Mouse (Mus musculus) heart, embryonic 16.5 days (tissue): ENCODE results near the gene H2afz. TPM values are rescaled to one million over a fixed set of nuclear protein-coding genes. Genes with fewer than 3 reads are reported as not detected.

Experiments
- ATAC-seq: fragments of 200-750 bp; cut with Nextera tagmentation; replicated peaks from 2 replicates; pipeline ENCODE4 v1.8.0; 2017; ENCODE audit warnings: moderate number of reproducible peaks; ENCODE audit not compliant: insufficient read depth, low FRiP score; ENCODE audit errors: extremely low read depth
- H3K27ac ChIP-seq: fragments of 300-500 bp; sonication (generic); 2 replicates; pipeline ENCODE4 v1.5.1; 2014; ENCODE audit warnings: mild to moderate bottlenecking, low read length, control low read depth, moderate library complexity
- H3K27me3 ChIP-seq: fragments of 300-500 bp; sonication (generic); 2 replicates; pipeline ENCODE4 v1.6.1; 2014; ENCODE audit warnings: low read length, mixed read lengths; ENCODE audit not compliant: control insufficient read depth, insufficient read depth
- H3K36me3 ChIP-seq: fragments of 300-500 bp; sonication (generic); 2 replicates; pipeline ENCODE4 v1.6.1; 2014; ENCODE audit not compliant: control insufficient read depth, insufficient read depth
- H3K4me1 ChIP-seq: fragments of 300-500 bp; sonication (generic); 2 replicates; pipeline ENCODE4 v1.6.1; 2014; ENCODE audit warnings: low read length, mixed read lengths; ENCODE audit not compliant: control insufficient read depth, insufficient read depth
- H3K4me2 ChIP-seq: fragments of 300-500 bp; sonication (generic); 2 replicates; pipeline ENCODE4 v1.6.1; 2014; ENCODE audit warnings: low read depth, mild to moderate bottlenecking, control low read depth, low read length
- H3K4me3 ChIP-seq: fragments of 300-500 bp; sonication (generic); 2 replicates; pipeline ENCODE4 v1.5.1; 2014; ENCODE audit warnings: mild to moderate bottlenecking, control low read depth, low read length
- H3K9ac ChIP-seq: fragments of 300-500 bp; sonication (generic); 2 replicates; pipeline ENCODE4 v1.6.1; 2014; ENCODE audit warnings: low read length, control low read depth
- H3K9me3 ChIP-seq: fragments of 300-500 bp; sonication (generic); replicated peaks from 2 replicates; pipeline ENCODE4 v1.6.1; 2016; ENCODE audit warnings: low read length; ENCODE audit not compliant: control insufficient read depth
- WGBS: fragments of 180-500 bp; shearing (Covaris S2); extraction: QIAGEN DNeasy Blood & Tissue Kit; methylation state at CpG from one replicate; pipeline ENCODE4 v1.1.7; 2014; 5-methylcytosine and 5-hydroxymethylcytosine counted together
- polyA plus RNA-seq: library from polyadenylated mRNA; unstranded; fragments of >200 nt; fragmentation: Nextera tagmentation; extraction: Ambion mirVana; gene quantifications from 2 replicates; pipeline ENCODE4 v1.2.1, GENCODE M21; 2015

H2afz gene
- polyA plus RNA-seq, 1 experiment from 2014 or later, result 1,062 TPM

- no peak overlapping the region for H3K4me3 ChIP-seq
- H3K27ac ChIP-seq, result no peak overlapping the region
- 74% methylated on average over 7 of the region's 7 CpGs for WGBS
- ATAC-seq, result no peak
- H3K27me3 ChIP-seq, result no peaks in the 10 kb centered on the region
- H3K9me3 ChIP-seq, result 0 out of 2 replicates have a peak, but pooled peaks cover 2% of the 10 kb centered on the region
- no peaks in the 10 kb centered on the region for H3K36me3 ChIP-seq
- H3K4me2 ChIP-seq, result no peak overlapping the region
- H3K4me1 ChIP-seq, result peaks cover 5% of the 10 kb centered on the region; the same call in 1 of the 2 replicates
- no peak overlapping the region for H3K9ac ChIP-seq
These were observed 8.2 kb upstream of the H2afz start for GRCm38 (mm10) chr3:137856061-137856460.

GRCm38 (mm10) chr3:137860394-137861170 lies 3.7 kb upstream of the H2afz start:
- Histone ChIP-seq H3K4me2 (no peak overlapping the region), H3K27me3 (no peaks in the 10 kb centered on the region), H3K4me3 (no peak overlapping the region), H3K9me3 (no peaks in the 10 kb centered on the region), H3K27ac (peak overlapping the region; percentile 24), H3K9ac (no peak overlapping the region), H3K4me1 (peaks cover 5% of the 10 kb centered on the region; the same call in 1 of the 2 replicates), H3K36me3 (no peaks in the 10 kb centered on the region)
- 54% methylated on average over 8 of the region's 8 CpGs for WGBS
- no peak for ATAC-seq

- H3K27ac ChIP-seq, result no peak overlapping the region
These were observed 2.9 kb upstream of the H2afz start for GRCm38 (mm10) chr3:137861436-137861835.

GRCm38 (mm10) chr3:137862600-137862999 lies 1.7 kb upstream of the H2afz start:
- WGBS, result 84% methylated on average over 3 of the region's 3 CpGs
- no peak overlapping the region for H3K4me2 ChIP-seq
- no peak for ATAC-seq
- no peaks in the 10 kb centered on the region for H3K27me3 ChIP-seq
- H3K4me1 ChIP-seq, result peaks cover 16% of the 10 kb centered on the region
- no peak overlapping the region for H3K9ac ChIP-seq
- no peak overlapping the region for H3K4me3 ChIP-seq
- H3K27ac ChIP-seq, result no peak overlapping the region
- no peaks in the 10 kb centered on the region for H3K9me3 ChIP-seq
- peaks cover 5% of the 10 kb centered on the region; the same call in 1 of the 2 replicates for H3K36me3 ChIP-seq

More at GRCm38 (mm10) chr3:137861436-137861835, 2.9 kb upstream of the H2afz start:
- no peak for ATAC-seq
- Histone ChIP-seq H3K9me3 (no peaks in the 10 kb centered on the region), H3K9ac (no peak overlapping the region), H3K4me2 (no peak overlapping the region), H3K4me1 (peaks cover 11% of the 10 kb centered on the region), H3K27me3 (no peaks in the 10 kb centered on the region), H3K4me3 (no peak overlapping the region), H3K36me3 (no peaks in the 10 kb centered on the region)
- 89% methylated on average over 4 of the region's 4 CpGs for WGBS

- Histone ChIP-seq H3K27me3 (no peaks in the 10 kb centered on the region), H3K9ac (peak overlapping the region; percentile 82), H3K9me3 (no peaks in the 10 kb centered on the region), H3K4me2 (peak overlapping the region; percentile 70), H3K36me3 (peaks cover 5% of the 10 kb centered on the region; the same call in 1 of the 2 replicates), H3K27ac (peak overlapping the region; percentile 94), H3K4me3 (peak overlapping the region; percentile 78), H3K4me1 (peaks cover 19% of the 10 kb centered on the region)
- 0 out of 2 replicates have a peak, but pooled peaks have one; percentile 3 for ATAC-seq
- 36% methylated on average over 22 of the region's 22 CpGs for WGBS
These were observed 760 bp upstream of the H2afz start for GRCm38 (mm10) chr3:137863330-137864123.

GRCm38 (mm10) chr3:137864988-137865982 lies 998 bp downstream of the H2afz start:
- peak overlapping the region; percentile 78 for H3K4me3 ChIP-seq
- H3K27ac ChIP-seq, result peak overlapping the region; percentile 96
- H3K4me1 ChIP-seq, result peaks cover 23% of the 10 kb centered on the region
- no peaks in the 10 kb centered on the region for H3K27me3 ChIP-seq
- H3K9me3 ChIP-seq, result no peaks in the 10 kb centered on the region
- H3K9ac ChIP-seq, result peak overlapping the region; percentile 91
- peak overlapping the region; percentile 76 for H3K4me2 ChIP-seq
- ATAC-seq, result peak; percentile 29
- peaks cover 5% of the 10 kb centered on the region; the same call in 1 of the 2 replicates for H3K36me3 ChIP-seq
- under 1% methylated on average over 74 of the region's 74 CpGs for WGBS

GRCm38 (mm10) chr3:137867133-137867436 lies 2.8 kb downstream of the H2afz start:
- Histone ChIP-seq H3K9ac (peak overlapping the region; percentile 100), H3K9me3 (no peaks in the 10 kb centered on the region), H3K27me3 (no peaks in the 10 kb centered on the region), H3K4me1 (peaks cover 18% of the 10 kb centered on the region), H3K27ac (peak overlapping the region; percentile 99), H3K4me2 (peak overlapping the region; percentile 89), H3K4me3 (peak overlapping the region; percentile 98), H3K36me3 (peaks cover 5% of the 10 kb centered on the region; the same call in 1 of the 2 replicates)
- no peak for ATAC-seq
- 0% methylated on average over 2 of the region's 2 CpGs for WGBS

GRCm38 (mm10) chr3:137867437-137868093 lies 3.3 kb downstream of the H2afz start, which contains the start of gene Dnajb14:
Gene Dnajb14 (plus strand): TSS chr3:137867675.
- H3K4me1 ChIP-seq, result peaks cover 18% of the 10 kb centered on the region
- WGBS, result under 1% methylated on average over 91 of the region's 94 CpGs
- H3K9me3 ChIP-seq, result no peaks in the 10 kb centered on the region
- ATAC-seq, result peak; percentile 21
- no peaks in the 10 kb centered on the region for H3K27me3 ChIP-seq
- peaks cover 5% of the 10 kb centered on the region; the same call in 1 of the 2 replicates for H3K36me3 ChIP-seq
- peak within 1 kb of the TSS; percentile 89 for H3K4me2 ChIP-seq
- peak within 1 kb of the TSS; percentile 98 for H3K4me3 ChIP-seq
- peak within 1 kb of the TSS; percentile 100 for H3K9ac ChIP-seq
- peak within 1 kb of the TSS; percentile 99 for H3K27ac ChIP-seq
